Mouse (Mus musculus): Measurements from ENCODE around the gene Psmc3. TPM values are rescaled to one million over a fixed set of nuclear protein-coding genes. Genes with fewer than 3 reads are reported as not detected.
A peak's percentile ranks its signal among the peaks of the same experiment; 100 is the strongest.

Gene Psmc3
- polyA plus RNA-seq, 1 experiment, result 333 TPM

DNA sequence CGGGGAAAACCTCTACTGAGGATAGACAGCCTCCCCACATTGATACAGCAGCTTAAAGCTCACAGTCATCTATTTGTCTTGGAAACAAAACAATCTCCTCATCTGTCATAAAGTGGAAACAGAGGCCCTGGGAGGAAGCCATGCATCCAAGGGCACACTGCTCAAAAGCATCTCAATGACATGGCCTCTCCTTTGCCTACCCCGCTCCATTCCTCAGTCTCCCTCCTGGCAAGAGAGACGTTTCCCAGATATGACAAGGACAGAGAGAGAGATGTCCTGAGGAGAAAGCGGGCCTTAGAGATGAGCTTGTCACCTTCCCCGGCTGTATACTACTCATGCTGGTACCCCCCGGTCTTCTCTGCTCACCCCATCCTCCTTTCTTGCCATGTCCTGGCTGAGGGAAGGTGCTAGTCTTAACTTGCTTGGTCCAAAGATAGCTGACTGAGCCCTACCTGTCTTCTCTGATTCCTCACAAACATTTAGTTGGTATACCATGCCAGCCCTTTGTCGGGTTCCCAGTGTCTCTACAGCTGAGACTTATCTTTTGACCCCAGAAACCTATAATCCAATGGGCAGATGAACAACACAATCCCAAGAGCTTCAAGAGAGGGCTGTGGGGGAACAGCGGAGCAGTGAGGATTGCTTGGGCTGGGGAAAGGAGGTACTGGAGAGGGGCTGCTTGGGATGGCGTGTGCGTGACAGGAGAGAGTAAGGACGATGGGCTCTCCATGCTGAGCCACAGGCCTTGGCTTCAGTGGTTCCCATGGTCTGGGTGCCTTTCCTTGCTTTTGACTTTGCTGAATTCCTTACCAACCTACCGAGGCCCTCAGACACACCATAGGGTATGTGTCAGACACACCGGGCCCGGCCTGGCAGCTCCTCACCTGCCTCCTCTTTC, 31.9 kb downstream of the Psmc3 start:
- peak overlapping the region; percentile 86 for H3K27ac ChIP-seq (ENCODE audit: control insufficient read depth, insufficient read depth, low read depth, low read length, poor library complexity)
- H3K4me3 ChIP-seq (replicated peaks; ENCODE audit: control insufficient read depth, low read depth, low read length), result no peak overlapping the region
- 73% methylated on average over 14 of the region's 14 CpGs for WGBS
- H3K4me1 ChIP-seq (ENCODE audit: control insufficient read depth, insufficient read depth, low read length), result peaks cover 14% of the 10 kb centered on the region
- TF ChIP-seq POLR2A (IDR thresholded peaks at IDR 0.05; ENCODE audit: borderline replicate concordance, control insufficient read depth, low read depth, low read length) (no peak), CTCF (IDR thresholded peaks at IDR 0.05; ENCODE audit: control insufficient read depth, insufficient read depth, low read length) (no peak)

DNA sequence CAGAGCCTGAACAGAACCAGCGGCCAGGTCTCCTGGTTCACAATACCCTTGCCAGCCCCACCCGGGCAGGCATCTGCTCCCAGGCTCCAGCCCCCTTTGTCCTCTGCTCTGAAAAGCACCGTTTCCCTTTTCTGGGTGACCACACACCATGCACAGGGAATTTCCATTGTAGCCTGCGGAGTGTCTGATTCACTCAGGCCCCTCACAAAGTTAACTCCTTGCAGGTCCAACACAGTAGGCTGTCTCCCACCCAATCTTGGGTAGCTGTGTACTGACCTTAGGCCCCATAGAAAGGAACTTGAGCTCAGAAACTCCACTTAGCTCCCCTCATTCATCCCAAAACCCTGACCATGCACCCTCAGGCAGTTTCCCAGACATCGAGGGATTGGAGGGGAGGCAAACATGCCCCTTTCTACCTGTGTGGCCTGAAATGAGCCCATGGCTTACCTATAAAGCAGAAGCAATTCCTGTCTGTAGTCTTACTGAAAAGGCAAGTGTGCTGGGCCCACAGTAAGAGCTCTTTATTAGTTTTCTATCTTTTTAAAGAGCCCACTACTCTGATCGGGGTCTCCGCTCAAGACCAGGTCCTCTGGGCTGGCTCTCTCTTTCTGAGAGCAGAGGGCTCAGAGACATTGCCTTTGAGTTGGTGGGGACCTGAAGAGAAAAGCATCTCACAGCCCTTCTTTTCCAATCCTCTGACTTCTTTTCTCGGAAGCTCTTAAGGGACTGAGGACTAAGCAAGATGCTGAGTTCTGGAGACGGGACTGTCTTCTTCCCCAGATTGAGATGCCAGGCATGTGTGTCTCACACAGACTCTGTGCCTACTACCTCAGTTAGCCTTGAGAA, 32.8 kb downstream of the Psmc3 start:
- TF ChIP-seq CTCF (IDR thresholded peaks at IDR 0.05; ENCODE audit: control insufficient read depth, insufficient read depth, low read length), result no peak
- 0 out of 2 replicates have a peak, but pooled peaks have one; percentile 26 for TF ChIP-seq POLR2A (IDR thresholded peaks at IDR 0.05; ENCODE audit: borderline replicate concordance, control insufficient read depth, low read depth, low read length)
- H3K4me3 ChIP-seq (replicated peaks; ENCODE audit: control insufficient read depth, low read depth, low read length), result no peak overlapping the region
- H3K4me1 ChIP-seq (ENCODE audit: control insufficient read depth, insufficient read depth, low read length), result peaks cover 12% of the 10 kb centered on the region
- peak overlapping the region; percentile 86 for H3K27ac ChIP-seq (ENCODE audit: control insufficient read depth, insufficient read depth, low read depth, low read length, poor library complexity)
- 53% methylated on average over 9 of the region's 9 CpGs for WGBS

DNA sequence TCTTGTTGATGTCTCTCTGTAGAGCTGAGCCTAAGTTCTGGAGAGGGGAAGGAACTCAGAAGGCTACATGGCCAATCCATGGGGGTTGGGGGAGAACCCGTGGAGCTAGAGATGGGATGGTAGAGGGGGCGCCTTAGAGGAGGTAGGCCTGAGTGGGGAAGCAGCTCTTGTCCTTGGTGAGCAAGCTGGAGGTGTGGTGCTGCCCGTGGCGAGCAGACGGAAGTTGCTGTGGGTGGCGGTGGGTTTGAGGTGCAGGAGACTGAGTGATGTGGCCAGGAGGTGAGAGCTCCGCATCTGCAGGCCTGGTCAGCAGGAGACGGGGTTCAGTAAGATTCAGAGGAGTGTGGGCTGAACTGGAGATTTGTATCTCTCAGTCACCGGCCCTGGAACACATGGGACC, 33.6 kb downstream of the Psmc3 start:
- H3K27ac ChIP-seq (ENCODE audit: control insufficient read depth, insufficient read depth, low read depth, low read length, poor library complexity), result peak overlapping the region; percentile 86
- WGBS, result 14% methylated on average over 9 of the region's 9 CpGs
- peak; percentile 42; the same call in 1 of the 2 replicates for TF ChIP-seq POLR2A (IDR thresholded peaks at IDR 0.05; ENCODE audit: borderline replicate concordance, control insufficient read depth, low read depth, low read length)
- TF ChIP-seq CTCF (IDR thresholded peaks at IDR 0.05; ENCODE audit: control insufficient read depth, insufficient read depth, low read length), result no peak
- H3K4me3 ChIP-seq (replicated peaks; ENCODE audit: control insufficient read depth, low read depth, low read length), result peak overlapping the region; percentile 18
- H3K4me1 ChIP-seq (ENCODE audit: control insufficient read depth, insufficient read depth, low read length), result peaks cover 10% of the 10 kb centered on the region

DNA sequence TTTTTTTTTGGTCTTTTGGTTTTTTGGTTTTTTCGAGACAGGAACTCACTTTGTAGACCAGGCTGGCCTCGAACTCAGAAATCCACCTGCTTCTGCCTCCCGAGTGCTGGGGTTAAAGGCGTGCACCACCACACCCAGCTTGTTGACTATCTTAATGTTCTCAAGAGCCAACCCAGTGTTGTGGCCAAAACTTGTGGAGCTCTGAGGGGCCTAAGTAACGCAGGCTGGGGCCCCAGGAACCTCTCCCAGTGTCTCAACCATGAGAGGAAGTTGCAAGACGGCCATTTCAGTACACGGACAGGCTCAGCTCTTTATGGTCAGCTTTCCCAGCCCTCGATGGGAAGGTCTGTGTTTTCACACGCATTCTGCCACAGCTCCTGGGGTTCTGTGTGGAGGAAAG, 35.2 kb downstream of the Psmc3 start:
- Histone ChIP-seq H3K4me1 (ENCODE audit: control insufficient read depth, insufficient read depth, low read length) (peaks cover 8% of the 10 kb centered on the region), H3K4me3 (replicated peaks; ENCODE audit: control insufficient read depth, low read depth, low read length) (peak overlapping the region; percentile 3), H3K27ac (ENCODE audit: control insufficient read depth, insufficient read depth, low read depth, low read length, poor library complexity) (peak overlapping the region; percentile 89)
- 23% methylated on average over 9 of the region's 9 CpGs for WGBS
- TF ChIP-seq CTCF (IDR thresholded peaks at IDR 0.05; ENCODE audit: control insufficient read depth, insufficient read depth, low read length) (no peak), POLR2A (IDR thresholded peaks at IDR 0.05; ENCODE audit: borderline replicate concordance, control insufficient read depth, low read depth, low read length) (no peak)

- H3K27ac ChIP-seq (ENCODE audit: control insufficient read depth, insufficient read depth, low read depth, low read length, poor library complexity), result peak overlapping the region; percentile 64; the same call in 1 of the 2 replicates
- H3K4me1 ChIP-seq (ENCODE audit: control insufficient read depth, insufficient read depth, low read length), result peaks cover 7% of the 10 kb centered on the region
- TF ChIP-seq CTCF (IDR thresholded peaks at IDR 0.05; ENCODE audit: control insufficient read depth, insufficient read depth, low read length), result no peak
- no peak overlapping the region for H3K4me3 ChIP-seq (replicated peaks; ENCODE audit: control insufficient read depth, low read depth, low read length)
- 66% methylated on average over 6 of the region's 6 CpGs for WGBS
Measured at GRCm38 (mm10) chr2:91090208-91090607, 36.4 kb downstream of the Psmc3 start.

DNA sequence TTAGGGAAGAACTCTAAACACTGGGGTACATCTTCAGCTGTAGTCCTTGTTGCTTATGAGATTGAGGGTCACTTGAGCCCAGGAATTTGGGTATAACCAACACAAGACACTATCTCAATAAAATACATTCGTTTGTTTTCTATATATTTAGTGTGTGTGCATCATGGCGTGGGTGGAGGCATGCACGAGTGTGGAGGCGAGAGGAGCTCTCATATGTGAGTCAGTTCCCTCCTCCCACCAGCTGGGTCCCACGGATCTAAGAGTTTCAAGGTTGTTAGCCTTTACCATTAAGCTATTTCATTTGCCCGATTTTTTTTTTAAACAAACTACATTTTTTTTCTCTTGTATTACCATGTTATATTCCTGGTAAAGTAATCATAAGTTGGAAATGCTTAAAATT, 37.0 kb downstream of the Psmc3 start:
- Histone ChIP-seq H3K4me1 (ENCODE audit: control insufficient read depth, insufficient read depth, low read length) (peaks cover 8% of the 10 kb centered on the region), H3K27ac (ENCODE audit: control insufficient read depth, insufficient read depth, low read depth, low read length, poor library complexity) (no peak overlapping the region), H3K4me3 (replicated peaks; ENCODE audit: control insufficient read depth, low read depth, low read length) (no peak overlapping the region)
- 79% methylated on average over 6 of the region's 6 CpGs for whole genome bisulfite sequencing
- TF ChIP-seq CTCF (IDR thresholded peaks at IDR 0.05; ENCODE audit: control insufficient read depth, insufficient read depth, low read length) (0 out of 2 replicates have a peak, but pooled peaks have one; percentile 3), POLR2A (IDR thresholded peaks at IDR 0.05; ENCODE audit: borderline replicate concordance, control insufficient read depth, low read depth, low read length) (no peak)

GRCm38 (mm10) chr2:91096524-91096923, 42.7 kb downstream of the Psmc3 start:
- Histone ChIP-seq H3K4me3 (replicated peaks; ENCODE audit: control insufficient read depth, low read depth, low read length) (peak overlapping the region; percentile 78), H3K4me1 (ENCODE audit: control insufficient read depth, insufficient read depth, low read length) (peaks cover 3% of the 10 kb centered on the region), H3K27ac (ENCODE audit: control insufficient read depth, insufficient read depth, low read depth, low read length, poor library complexity) (peak overlapping the region; percentile 95)
- TF ChIP-seq POLR2A (IDR thresholded peaks at IDR 0.05; ENCODE audit: borderline replicate concordance, control insufficient read depth, low read depth, low read length) (peak; percentile 59; the same call in 1 of the 2 replicates), CTCF (IDR thresholded peaks at IDR 0.05; ENCODE audit: control insufficient read depth, insufficient read depth, low read length) (no peak)
- WGBS, result 2% methylated on average over 14 of the region's 14 CpGs

GRCm38 (mm10) chr2:91097015-91097414, 43.2 kb downstream of the Psmc3 start:
- 10% methylated on average over 10 of the region's 10 CpGs for WGBS
- peak overlapping the region; percentile 95 for H3K27ac ChIP-seq (ENCODE audit: control insufficient read depth, insufficient read depth, low read depth, low read length, poor library complexity)

More at GRCm38 (mm10) chr2:91097015-91097414, 43.2 kb downstream of the Psmc3 start:
- TF ChIP-seq POLR2A (IDR thresholded peaks at IDR 0.05; ENCODE audit: borderline replicate concordance, control insufficient read depth, low read depth, low read length), result 0 out of 2 replicates have a peak, but pooled peaks have one; percentile 1
- TF ChIP-seq CTCF (IDR thresholded peaks at IDR 0.05; ENCODE audit: control insufficient read depth, insufficient read depth, low read length), result no peak
- peaks cover 3% of the 10 kb centered on the region for H3K4me1 ChIP-seq (ENCODE audit: control insufficient read depth, insufficient read depth, low read length)
- H3K4me3 ChIP-seq (replicated peaks; ENCODE audit: control insufficient read depth, low read depth, low read length), result peak overlapping the region; percentile 78

All from bone marrow, adult 2 months (tissue).